Mouse (Mus musculus): ENCODE data around the gene Nubp2. TPM values are rescaled to one million over a fixed set of nuclear protein-coding genes. Genes with fewer than 3 reads are reported as not detected.

The Nubp2 gene
- polyA plus RNA-seq, 1 experiment = 96.1 TPM

- TF ChIP-seq CTCF (IDR thresholded peaks at IDR 0.05; ENCODE audit: borderline replicate concordance, control insufficient read depth, extremely low read depth, insufficient read depth, low read length, poor library complexity) = no peak
- no peak for TF ChIP-seq POLR2A (IDR thresholded peaks at IDR 0.05; ENCODE audit: control insufficient read depth, extremely low read depth, insufficient read depth, low read length, poor library complexity)
- 96% methylated on average over 19 of the region's 19 CpGs for WGBS
- Histone ChIP-seq H3K36me3 (ENCODE audit: control insufficient read depth, insufficient read depth, low read length) (peaks cover 22% of the 10 kb centered on the region), H3K27me3 (ENCODE audit: control insufficient read depth, insufficient read depth, low read length) (no peaks in the 10 kb centered on the region), H3K4me1 (replicated peaks; ENCODE audit: control insufficient read depth, insufficient read depth, low read length) (peaks cover 20% of the 10 kb centered on the region), H3K4me3 (ENCODE audit: control insufficient read depth, insufficient read depth, low read length) (no peak overlapping the region), H3K27ac (ENCODE audit: control insufficient read depth, insufficient read depth, low read length) (no peak overlapping the region)
- no peak for DNase-seq
These were observed 4.3 kb upstream of the Nubp2 start for GRCm38 (mm10) chr17:24890151-24891092.

GRCm38 (mm10) chr17:24888862-24889261 is 2.7 kb upstream of the Nubp2 start:
- WGBS = 99% methylated on average over 3 of the region's 3 CpGs
- no peak overlapping the region for H3K27ac ChIP-seq (ENCODE audit: control insufficient read depth, insufficient read depth, low read length)
- H3K4me3 ChIP-seq (ENCODE audit: control insufficient read depth, insufficient read depth, low read length) = no peak overlapping the region
- peaks cover 16% of the 10 kb centered on the region for H3K4me1 ChIP-seq (replicated peaks; ENCODE audit: control insufficient read depth, insufficient read depth, low read length)
- H3K27me3 ChIP-seq (ENCODE audit: control insufficient read depth, insufficient read depth, low read length) = no peaks in the 10 kb centered on the region
- peaks cover 22% of the 10 kb centered on the region for H3K36me3 ChIP-seq (ENCODE audit: control insufficient read depth, insufficient read depth, low read length)
- DNase-seq = no peak
- TF ChIP-seq POLR2A (IDR thresholded peaks at IDR 0.05; ENCODE audit: control insufficient read depth, extremely low read depth, insufficient read depth, low read length, poor library complexity) (no peak), CTCF (IDR thresholded peaks at IDR 0.05; ENCODE audit: borderline replicate concordance, control insufficient read depth, extremely low read depth, insufficient read depth, low read length, poor library complexity) (no peak)

- no peaks in the 10 kb centered on the region for H3K27me3 ChIP-seq (ENCODE audit: control insufficient read depth, insufficient read depth, low read length)
- H3K36me3 ChIP-seq (ENCODE audit: control insufficient read depth, insufficient read depth, low read length) = peaks cover 27% of the 10 kb centered on the region
- H3K27ac ChIP-seq (ENCODE audit: control insufficient read depth, insufficient read depth, low read length) = no peak overlapping the region
- DNase-seq = no peak
- WGBS = 63% methylated on average over 18 of the region's 18 CpGs
- H3K4me3 ChIP-seq (ENCODE audit: control insufficient read depth, insufficient read depth, low read length) = peak overlapping the region; percentile 75
- H3K4me1 ChIP-seq (replicated peaks; ENCODE audit: control insufficient read depth, insufficient read depth, low read length) = peaks cover 16% of the 10 kb centered on the region
- TF ChIP-seq CTCF (IDR thresholded peaks at IDR 0.05; ENCODE audit: borderline replicate concordance, control insufficient read depth, extremely low read depth, insufficient read depth, low read length, poor library complexity) = no peak
- no peak for TF ChIP-seq POLR2A (IDR thresholded peaks at IDR 0.05; ENCODE audit: control insufficient read depth, extremely low read depth, insufficient read depth, low read length, poor library complexity)
These were observed 1.3 kb upstream of the Nubp2 start for GRCm38 (mm10) chr17:24887291-24888080.

GRCm38 (mm10) chr17:24886932-24887271 is 753 bp upstream of the Nubp2 start:
- TF ChIP-seq CTCF (IDR thresholded peaks at IDR 0.05; ENCODE audit: borderline replicate concordance, control insufficient read depth, extremely low read depth, insufficient read depth, low read length, poor library complexity) = no peak
- no peak for TF ChIP-seq POLR2A (IDR thresholded peaks at IDR 0.05; ENCODE audit: control insufficient read depth, extremely low read depth, insufficient read depth, low read length, poor library complexity)
- under 1% methylated on average over 18 of the region's 18 CpGs for WGBS
- H3K4me1 ChIP-seq (replicated peaks; ENCODE audit: control insufficient read depth, insufficient read depth, low read length) = peaks cover 16% of the 10 kb centered on the region
- no peaks in the 10 kb centered on the region for H3K27me3 ChIP-seq (ENCODE audit: control insufficient read depth, insufficient read depth, low read length)
- peak overlapping the region; percentile 75 for H3K4me3 ChIP-seq (ENCODE audit: control insufficient read depth, insufficient read depth, low read length)
- H3K36me3 ChIP-seq (ENCODE audit: control insufficient read depth, insufficient read depth, low read length) = peaks cover 22% of the 10 kb centered on the region
- no peak for DNase-seq
- H3K27ac ChIP-seq (ENCODE audit: control insufficient read depth, insufficient read depth, low read length) = no peak overlapping the region

- no peaks in the 10 kb centered on the region for H3K27me3 ChIP-seq (ENCODE audit: control insufficient read depth, insufficient read depth, low read length)
- TF ChIP-seq POLR2A (IDR thresholded peaks at IDR 0.05; ENCODE audit: control insufficient read depth, extremely low read depth, insufficient read depth, low read length, poor library complexity) (no peak), CTCF (IDR thresholded peaks at IDR 0.05; ENCODE audit: borderline replicate concordance, control insufficient read depth, extremely low read depth, insufficient read depth, low read length, poor library complexity) (no peak)
- peaks cover 12% of the 10 kb centered on the region for H3K36me3 ChIP-seq (ENCODE audit: control insufficient read depth, insufficient read depth, low read length)
- peak overlapping the region; percentile 83 for H3K4me3 ChIP-seq (ENCODE audit: control insufficient read depth, insufficient read depth, low read length)
- H3K4me1 ChIP-seq (replicated peaks; ENCODE audit: control insufficient read depth, insufficient read depth, low read length) = peaks cover 16% of the 10 kb centered on the region
- H3K27ac ChIP-seq (ENCODE audit: control insufficient read depth, insufficient read depth, low read length) = no peak overlapping the region
- DNase-seq = no peak
- 24% methylated on average over 22 of the region's 22 CpGs for WGBS
These were observed 604 bp downstream of the Nubp2 start for GRCm38 (mm10) chr17:24885356-24886133.

GRCm38 (mm10) chr17:24884391-24884790 is 1.8 kb downstream of the Nubp2 start:
- Histone ChIP-seq H3K4me3 (ENCODE audit: control insufficient read depth, insufficient read depth, low read length) (no peak overlapping the region), H3K4me1 (replicated peaks; ENCODE audit: control insufficient read depth, insufficient read depth, low read length) (peaks cover 16% of the 10 kb centered on the region), H3K36me3 (ENCODE audit: control insufficient read depth, insufficient read depth, low read length) (peaks cover 10% of the 10 kb centered on the region; the same call in 1 of the 2 replicates), H3K27ac (ENCODE audit: control insufficient read depth, insufficient read depth, low read length) (no peak overlapping the region), H3K27me3 (ENCODE audit: control insufficient read depth, insufficient read depth, low read length) (no peaks in the 10 kb centered on the region)
- no peak for DNase-seq
- WGBS = 93% methylated on average over 6 of the region's 6 CpGs
- TF ChIP-seq CTCF (IDR thresholded peaks at IDR 0.05; ENCODE audit: borderline replicate concordance, control insufficient read depth, extremely low read depth, insufficient read depth, low read length, poor library complexity) (no peak), POLR2A (IDR thresholded peaks at IDR 0.05; ENCODE audit: control insufficient read depth, extremely low read depth, insufficient read depth, low read length, poor library complexity) (no peak)

Data from thymus, adult 2 months (tissue).